Mouse (Mus musculus): ENCODE measurements around the gene Nmi.

The Nmi gene

GRCm38 (mm10) chr2:51945812-51946211 is 27.5 kb downstream of the Nmi start:
- DNase-seq (ENCODE audit: low spot score in 2 of 2), result no peak

GRCm38 (mm10) chr2:51941832-51942231 is 31.5 kb downstream of the Nmi start:
- DNase-seq (ENCODE audit: low spot score in 2 of 2), result no peak

- no peak for DNase-seq (ENCODE audit: low spot score in 2 of 2)
Observed at GRCm38 (mm10) chr2:51938750-51939149, 34.5 kb downstream of the Nmi start.

- no peak for DNase-seq (ENCODE audit: low spot score in 2 of 2)
Observed at GRCm38 (mm10) chr2:51937004-51937403, 36.3 kb downstream of the Nmi start.

GRCm38 (mm10) chr2:51936585-51936984 is 36.7 kb downstream of the Nmi start:
- DNase-seq (ENCODE audit: low spot score in 2 of 2), result no peak

GRCm38 (mm10) chr2:51935921-51936320 is 37.4 kb downstream of the Nmi start:
- no peak for DNase-seq (ENCODE audit: low spot score in 2 of 2)

- DNase-seq (ENCODE audit: low spot score in 2 of 2), result peak; percentile 83
Observed at GRCm38 (mm10) chr2:51934574-51935334, 38.5 kb downstream of the Nmi start, which contains the start of gene Rbm43. Rbm43 (minus strand) TSS chr2:51935163.

- peak in 1 of 2 experiments; percentile 16 for DNase-seq (ENCODE audit: low spot score in 2 of 2)
Observed at GRCm38 (mm10) chr2:51933341-51934134, 39.8 kb downstream of the Nmi start.

GRCm38 (mm10) chr2:51931241-51931640 is 42.1 kb downstream of the Nmi start:
- no peak for DNase-seq (ENCODE audit: low spot score in 2 of 2)

GRCm38 (mm10) chr2:51914944-51915680 is 58.2 kb downstream of the Nmi start:
- peak; percentile 24 to 43 for DNase-seq (ENCODE audit: low spot score in 2 of 2)

- DNase-seq (ENCODE audit: low spot score in 2 of 2), result no peak
Observed at GRCm38 (mm10) chr2:51914532-51914931, 58.8 kb downstream of the Nmi start.

- no peak for DNase-seq (ENCODE audit: low spot score in 2 of 2)
Observed at GRCm38 (mm10) chr2:51912740-51913139, 60.6 kb downstream of the Nmi start.

- no peak for DNase-seq (ENCODE audit: low spot score in 2 of 2)
Observed at GRCm38 (mm10) chr2:51911864-51912263, 61.4 kb downstream of the Nmi start.

GRCm38 (mm10) chr2:51907538-51908110 is 65.7 kb downstream of the Nmi start:
- no peak for DNase-seq (ENCODE audit: low spot score in 2 of 2)

GRCm38 (mm10) chr2:51905637-51906036 is 67.7 kb downstream of the Nmi start:
- DNase-seq (ENCODE audit: low spot score in 2 of 2), result no peak

Measured in spleen, postnatal 36 days (tissue).